Mouse (Mus musculus) cerebellum, postnatal 36 days (tissue): Measurements from ENCODE around the gene Sh2b3.
"Not testable (repeated sequence)": the region's sequence is repeated elsewhere in the genome, so short reads cannot be mapped to it uniquely, and the experiment has no call there.

ENCODE experiments used
- DNase-seq, 2 experiments: peaks; one replicate each; pipeline ENCODE4 v3.0.0; 2021 to 2022; ENCODE audit warnings: mixed read lengths in 2 of 2

Sh2b3 gene

DNA sequence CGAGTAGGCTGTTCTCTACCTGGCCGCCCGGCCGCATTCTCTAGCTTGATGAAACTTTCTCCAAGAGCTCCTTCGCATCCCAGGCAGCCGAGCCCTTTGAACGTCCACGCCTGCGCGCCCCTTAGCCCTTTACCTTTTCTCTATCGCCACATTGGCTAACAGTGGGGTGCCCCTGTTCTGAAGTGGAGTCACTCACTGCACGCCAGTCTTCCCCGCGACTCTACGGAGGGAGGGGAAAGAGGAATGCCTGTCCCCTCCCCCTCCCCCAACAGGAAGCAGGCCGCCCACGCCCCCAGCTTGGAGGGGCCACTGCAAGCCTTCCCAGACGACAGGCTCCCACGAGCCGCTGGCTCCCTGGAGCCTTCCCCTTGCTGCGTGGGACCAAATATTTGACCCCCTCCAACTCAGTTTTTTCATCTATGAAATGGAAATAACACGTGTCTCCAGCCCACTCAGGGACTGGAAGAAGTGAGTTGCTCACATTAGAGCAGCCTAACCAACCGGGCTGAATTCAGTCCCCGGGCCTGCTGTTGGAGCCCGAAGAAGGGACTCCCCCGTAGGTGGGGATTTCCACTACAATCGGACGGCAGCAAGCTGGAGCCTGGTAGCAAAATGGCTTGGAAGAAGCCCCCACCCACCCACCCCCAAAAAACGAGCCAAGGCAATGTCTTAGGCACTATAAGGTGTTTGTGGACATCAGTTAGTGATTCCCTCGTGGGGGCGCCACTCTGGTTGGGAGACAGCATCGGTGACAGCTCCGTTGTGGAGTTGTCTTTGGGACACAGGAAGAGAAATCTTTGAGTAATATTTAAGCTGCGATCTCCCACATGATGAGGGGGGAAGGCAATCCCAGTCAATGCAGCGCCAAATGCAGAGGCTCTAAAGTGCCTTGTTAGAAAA, at the start of gene Sh2b3:
Gene Sh2b3 (minus strand): TSS at position 206 of the 900 bp plus-strand sequence.
- no peak for DNase-seq

DNA sequence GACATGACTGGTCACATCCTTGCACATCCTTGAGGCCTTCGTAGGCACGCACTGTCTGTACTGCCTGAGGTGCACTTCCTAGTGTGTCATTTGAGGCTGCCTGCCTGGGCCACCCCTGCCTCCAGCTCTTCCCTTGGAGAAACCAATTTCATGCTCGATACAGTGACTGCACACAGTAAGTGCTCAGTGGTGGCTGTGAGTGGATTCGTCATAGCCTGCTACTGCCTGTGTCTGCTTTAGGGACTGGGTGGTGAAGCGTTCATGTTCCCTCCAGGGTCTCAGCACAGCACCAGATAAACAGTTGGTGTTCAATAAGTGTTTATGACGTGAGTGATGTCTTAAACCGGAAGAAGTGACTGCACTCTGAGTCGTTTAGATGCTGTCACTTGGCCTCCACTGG, 45.9 kb upstream of the Sh2b3 start:
- DNase-seq, result no peak

DNA sequence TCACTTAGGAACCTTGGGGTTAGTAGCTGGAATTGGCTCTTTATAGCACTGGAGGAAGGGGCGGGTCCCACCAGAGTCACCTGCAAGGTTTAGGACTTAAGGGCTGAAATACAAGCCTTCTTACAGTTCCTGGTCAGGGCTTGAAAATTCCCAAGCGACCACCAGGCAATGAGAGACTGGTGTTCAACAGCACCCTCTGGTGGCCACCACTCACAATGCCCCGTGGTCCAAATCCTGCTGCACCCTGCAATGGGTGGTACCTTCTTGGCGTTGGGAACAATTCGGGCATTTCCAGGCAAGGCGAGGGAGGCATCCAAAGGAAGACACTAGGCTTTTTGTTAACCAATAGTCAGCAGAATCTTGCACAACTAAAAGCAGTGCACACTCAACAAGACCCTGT, 41.8 kb upstream of the Sh2b3 start:
- peak; percentile 20 to 34 for DNase-seq

DNA sequence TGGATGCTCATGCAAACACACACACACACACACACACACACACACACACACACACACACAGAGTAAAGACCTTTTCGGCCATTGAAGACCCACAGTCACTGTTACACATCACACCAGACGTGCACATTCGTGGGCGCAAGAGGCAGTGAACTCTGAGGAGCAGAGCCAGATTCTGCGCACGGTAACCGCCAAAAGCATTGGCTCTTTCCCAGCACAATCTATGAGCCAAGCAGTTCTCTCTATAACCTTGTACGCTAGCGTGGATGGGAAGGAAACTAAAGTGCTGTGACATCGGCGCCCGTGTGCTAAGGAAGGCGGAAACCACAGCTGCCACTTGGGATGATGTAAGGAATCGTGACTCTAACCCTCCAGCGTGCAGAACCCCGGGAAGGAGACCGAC, 41.3 kb upstream of the Sh2b3 start:
- no peak for DNase-seq

DNA sequence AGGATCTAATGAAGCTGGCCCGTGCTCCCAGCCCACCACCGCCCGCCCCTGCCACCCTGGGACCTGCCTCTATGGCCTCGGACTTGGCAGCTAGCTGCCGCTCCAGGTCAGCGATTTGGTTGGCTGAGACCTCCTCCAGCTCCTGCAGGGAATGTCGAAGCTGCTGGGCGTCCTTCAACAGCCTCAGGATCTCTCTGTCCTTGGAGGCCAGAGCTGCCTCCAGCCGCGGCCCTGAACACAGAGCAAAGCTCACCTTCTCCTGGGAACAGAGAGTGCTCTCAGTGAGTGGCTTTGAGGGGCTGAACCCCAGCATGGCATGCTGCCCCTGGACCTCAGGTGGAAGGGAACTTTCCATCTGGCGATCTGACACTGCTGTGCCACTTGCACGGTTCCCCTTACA, 39.5 kb upstream of the Sh2b3 start:
- DNase-seq, result no peak

DNA sequence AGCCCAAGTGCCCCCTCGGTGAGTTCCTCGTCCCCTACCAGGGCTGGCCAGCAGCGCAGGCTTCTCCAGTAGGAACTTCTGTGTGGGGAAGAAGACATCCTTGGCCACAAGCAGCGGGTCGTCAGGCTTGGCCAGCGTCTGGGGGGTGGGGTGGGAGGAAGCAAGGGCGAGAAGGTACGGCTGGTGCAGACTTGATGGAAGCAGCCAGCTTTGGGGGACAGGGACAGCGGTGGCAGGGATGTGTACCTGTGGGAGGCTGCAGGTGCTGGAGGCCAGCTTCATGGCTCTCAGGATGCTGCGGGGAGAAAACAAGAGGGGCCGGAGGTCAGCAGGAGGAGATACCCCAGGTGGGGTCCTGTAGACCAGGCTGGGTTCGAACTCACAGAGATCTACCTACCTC, 37.6 kb upstream of the Sh2b3 start:
- no peak for DNase-seq

DNA sequence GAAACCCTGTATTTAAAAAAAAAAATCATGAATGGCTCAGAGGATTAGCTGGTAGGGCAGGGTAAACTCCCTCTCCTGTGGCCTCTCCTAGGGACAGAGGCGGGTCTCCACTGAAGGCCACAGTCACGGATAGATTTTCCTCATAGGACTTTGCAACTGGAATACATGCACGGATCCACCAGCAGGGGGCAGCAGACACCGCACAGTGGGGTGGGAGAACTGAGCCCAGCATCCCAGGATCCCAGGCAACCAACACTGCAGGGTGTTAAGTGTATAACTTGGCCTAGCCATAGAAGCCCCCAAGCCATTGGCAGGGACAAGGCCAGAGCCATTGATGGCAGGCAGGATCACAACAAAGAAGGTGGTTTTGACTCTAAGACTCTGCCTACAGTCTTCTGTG, 34.7 kb upstream of the Sh2b3 start:
- DNase-seq, result peak; percentile 82 to 83

DNA sequence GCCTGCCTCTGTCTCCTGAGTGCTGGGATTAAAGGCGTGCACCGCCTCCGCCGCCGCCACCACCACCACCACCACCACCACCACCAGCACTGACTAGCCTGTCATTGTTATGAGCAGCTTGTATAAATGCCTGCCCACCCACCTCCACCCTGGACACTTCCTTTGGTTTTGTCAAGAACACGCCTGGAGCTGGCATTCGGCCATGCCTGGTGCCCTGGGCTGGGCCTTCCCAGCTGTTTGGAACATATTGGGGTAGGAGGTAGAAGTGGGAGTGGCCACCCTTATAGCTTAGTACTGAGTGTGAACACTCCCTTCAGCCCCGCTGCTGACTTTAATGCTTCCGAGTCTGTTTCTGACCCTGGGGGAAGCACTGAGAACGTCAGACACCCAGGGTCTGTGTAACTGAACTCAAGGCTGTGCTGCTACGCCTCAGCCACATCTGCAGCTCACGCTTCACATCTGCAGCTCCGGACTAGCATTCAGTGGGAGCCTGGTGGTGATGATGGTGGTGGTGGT, 34.1 kb upstream of the Sh2b3 start:
- DNase-seq, result no peak

DNA sequence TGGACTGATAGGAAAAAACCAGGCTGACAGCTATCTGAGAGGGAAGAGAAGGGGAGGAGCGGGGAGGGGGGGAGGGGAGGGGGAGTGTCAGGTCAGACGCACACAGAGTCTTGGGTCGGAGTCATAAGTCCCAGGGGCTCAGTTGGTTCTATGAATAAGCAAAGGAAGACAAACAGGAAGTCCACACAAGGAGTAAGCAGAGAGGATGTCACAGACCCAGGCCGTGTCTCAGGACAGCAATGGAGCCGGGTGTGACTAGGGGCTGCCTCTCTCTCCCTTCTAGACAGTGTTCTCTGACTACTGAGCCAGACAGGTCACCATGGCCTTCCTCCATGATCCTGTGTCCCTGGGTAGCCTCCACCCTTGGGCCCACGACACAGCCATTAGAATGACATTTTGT, 33.4 kb upstream of the Sh2b3 start:
- DNase-seq, result no peak

DNA sequence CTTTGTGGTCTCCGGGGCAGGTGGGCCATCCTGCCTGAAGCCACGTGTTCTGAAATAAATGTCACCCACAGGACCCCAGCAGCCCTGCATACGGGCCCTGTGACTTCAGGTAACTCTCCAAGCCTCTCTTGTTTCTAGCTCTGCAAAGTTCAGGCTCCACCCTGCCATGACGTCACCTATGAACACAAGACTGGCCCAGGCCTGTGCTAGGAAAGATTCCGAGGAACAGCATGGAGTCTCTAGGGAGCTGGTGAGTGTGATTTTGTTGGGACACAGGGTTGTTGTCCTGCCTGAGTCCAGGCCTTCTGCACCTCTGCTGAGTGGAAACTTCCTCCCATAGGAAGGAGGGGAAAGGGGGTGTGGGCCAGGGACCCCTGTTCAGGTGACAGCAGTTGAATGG, 30.5 kb upstream of the Sh2b3 start:
- no peak for DNase-seq

DNA sequence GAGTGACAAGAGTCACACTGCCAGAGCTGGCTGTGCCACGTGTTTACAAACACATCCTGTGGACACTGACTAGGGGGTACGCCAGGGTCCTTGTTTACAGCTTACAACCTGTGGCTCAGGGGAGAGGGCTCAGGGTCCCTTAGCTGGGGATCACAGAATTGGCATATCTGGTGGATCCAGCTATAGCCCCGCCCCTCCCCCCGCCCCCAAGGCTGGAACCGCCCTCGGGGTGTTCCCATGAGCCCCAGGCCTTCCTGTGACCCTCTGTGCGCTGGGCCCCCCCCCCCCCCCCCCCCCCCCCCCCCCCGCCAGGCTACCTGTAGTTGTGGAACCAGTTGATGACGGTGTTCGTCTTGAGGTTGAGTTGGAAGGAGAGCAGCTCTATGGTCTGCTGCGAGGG, 26.9 kb upstream of the Sh2b3 start:
- no peak for DNase-seq

DNA sequence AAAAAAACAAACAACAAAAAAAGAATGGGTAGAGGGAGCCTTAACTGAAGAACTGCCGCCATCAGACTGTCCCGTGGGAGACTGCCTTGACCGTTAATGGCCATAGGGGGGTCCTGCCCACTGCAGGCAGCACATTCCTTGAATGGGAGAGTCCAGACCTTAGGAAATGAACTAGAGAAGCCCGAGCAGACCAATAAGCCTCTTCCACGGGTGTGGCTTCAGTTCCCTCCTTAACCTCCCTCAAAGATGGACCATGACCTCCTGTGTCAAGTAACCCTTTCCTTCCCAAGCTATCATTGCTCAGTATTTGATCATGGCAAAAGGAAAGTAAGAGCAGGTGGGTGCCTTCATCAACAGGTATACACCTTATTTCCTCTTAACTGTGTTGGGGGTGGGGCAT, 24.5 kb upstream of the Sh2b3 start:
- no peak for DNase-seq

DNA sequence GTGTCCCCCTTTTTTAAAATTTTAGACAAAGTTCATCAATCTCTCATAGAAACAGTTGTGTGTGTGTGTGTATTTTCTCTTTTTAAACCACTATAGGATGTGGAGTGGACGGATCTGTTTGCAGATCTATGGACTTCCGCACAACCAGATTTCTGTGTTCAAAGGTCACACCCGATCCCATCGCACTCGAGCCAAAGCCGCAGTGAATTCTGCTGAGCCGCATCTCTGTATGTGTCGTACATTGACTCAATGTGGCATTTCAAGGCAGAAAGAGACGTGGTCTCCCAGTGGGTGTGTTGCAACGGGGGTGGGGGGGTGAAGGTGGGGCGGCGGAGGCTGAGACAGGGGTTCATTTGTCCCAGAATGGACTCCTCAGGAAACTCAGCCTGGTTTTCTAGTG, 21.0 kb upstream of the Sh2b3 start:
- DNase-seq, result no peak

DNA sequence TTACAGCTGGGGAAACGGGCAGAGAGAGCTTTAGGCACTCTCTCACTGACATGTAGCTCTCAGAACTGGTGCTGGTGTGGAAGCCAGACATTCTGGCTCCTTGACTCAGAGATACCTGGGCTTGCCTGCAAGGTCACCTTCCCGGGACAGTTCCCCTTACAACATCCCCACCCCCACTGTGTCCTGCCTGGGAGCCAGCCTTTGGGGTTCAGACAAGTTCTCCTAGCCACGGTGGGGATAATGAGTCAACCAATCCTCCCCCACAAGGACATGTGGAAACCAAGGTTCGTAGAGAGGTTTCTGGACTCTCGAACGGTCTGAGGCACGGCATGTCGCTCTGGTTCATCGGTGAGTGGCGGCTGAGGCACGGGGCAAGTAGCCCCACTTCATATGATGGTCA, 19.3 kb upstream of the Sh2b3 start:
- DNase-seq, result no peak

DNA sequence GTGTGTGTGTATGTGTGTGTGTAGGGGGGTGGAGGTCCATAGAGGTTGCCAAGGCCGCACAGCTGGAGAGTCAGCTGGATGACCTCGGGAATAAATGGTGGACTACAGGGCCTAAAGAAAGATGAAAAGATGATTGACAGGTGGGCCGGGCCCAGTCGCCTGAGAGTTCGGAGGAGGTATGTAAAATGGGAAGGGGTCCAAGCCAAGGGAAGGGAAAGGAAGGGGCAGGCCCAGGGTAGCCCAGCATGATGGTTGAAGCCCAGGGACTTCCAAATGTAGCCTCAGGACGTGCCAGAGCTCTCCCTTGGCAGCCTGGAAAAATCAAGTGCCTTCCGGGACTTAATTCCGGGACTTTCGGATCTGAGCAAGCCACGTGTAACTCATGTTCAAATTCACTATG, 17.3 kb upstream of the Sh2b3 start:
- no peak for DNase-seq

DNA sequence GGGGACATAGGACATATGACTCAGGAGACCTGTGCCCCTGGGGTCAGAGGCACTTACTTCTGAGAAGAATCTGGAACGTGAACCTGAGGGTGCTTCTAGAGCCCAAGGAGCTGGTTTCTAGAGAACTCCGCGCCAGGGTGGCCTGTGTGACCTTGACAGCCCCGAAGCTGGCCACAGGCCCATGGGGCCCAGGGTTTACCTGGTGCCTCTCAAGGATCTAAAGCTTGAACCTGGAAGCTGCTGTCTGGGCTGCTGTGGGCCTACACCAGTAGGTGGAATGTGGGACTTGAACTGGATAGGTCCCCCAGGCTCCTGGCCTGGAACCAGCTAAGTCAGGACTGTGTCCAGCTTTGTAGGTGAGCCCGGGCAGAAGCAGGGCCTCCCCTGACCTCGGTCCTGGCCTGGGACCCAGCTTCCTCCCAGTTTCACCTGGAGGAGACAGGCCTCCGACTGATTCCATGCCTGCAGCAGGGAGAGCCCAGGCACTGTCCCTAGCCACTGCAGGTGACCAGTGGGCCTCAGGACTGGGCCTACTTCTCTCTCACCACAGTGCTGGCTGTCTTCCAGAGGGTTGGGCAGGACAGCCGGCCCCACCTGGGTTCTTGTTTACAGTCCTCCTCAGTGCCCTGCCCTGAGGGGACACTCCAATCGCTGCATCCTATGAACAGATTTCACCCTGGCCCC, 16.1 kb upstream of the Sh2b3 start:
- DNase-seq, result peak; percentile 29 to 50

DNA sequence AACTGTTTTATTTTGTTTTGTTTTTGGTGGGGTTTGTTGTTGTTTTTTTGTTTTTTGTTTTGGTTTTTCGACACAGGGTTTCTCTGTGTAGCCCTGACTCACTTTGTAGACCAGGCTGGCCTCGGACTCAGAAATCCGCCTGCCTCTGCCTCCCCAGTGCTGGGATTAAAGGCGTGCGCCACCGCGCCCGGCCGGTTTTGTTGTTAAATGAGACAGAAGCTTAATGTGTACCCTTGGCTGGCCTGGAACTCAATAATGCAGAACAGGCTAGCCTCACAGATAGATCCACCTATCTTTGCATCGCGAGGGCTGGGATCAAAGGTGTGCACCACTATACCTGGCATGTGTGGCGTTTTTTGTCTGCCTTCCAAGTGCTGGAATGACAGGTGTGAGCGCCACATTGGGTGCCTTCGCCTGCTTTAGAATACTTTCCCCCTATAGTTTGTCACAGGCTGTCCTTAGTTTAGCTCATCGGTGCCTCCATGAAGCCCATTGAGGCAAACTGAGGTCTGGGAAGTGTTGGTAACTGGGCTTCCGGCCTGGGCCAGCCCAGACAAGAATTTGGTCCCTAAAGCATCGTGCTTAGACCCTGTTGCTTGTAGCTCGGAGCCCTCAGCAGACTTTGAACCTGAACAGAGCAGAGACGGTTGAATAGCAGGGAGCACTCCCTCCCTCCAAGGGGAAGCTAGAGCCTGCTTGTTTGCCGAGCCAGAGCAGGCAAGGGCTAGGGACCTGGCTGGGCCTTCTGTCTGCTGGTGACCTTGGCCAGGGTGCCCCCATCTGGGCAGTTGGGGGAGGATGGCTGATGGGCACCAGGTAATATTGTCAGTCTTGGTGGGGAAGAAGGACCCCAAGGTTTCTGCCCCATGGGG, 12.3 kb upstream of the Sh2b3 start:
- peak in 1 of 2 experiments; percentile 32 for DNase-seq

DNA sequence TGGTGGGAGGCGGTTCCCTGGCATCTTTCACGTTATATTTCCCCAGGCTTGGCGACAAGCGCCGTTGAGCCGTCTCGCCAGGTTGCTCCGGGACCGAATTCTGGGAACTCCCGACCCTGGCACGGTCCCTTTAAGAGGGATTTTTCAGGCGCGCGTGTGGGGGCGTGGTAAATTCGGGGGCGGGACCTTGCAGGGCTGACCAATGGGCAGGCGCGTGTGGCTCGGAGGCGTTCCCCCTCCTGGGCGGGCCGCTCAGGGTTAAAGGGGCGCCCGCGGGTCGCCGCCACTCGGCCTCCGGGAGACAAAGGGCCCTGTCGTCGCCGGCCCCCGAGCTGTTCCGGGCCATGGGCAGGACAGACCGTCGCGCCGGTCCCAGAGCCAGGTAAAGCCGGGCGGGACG, 11.3 kb upstream of the Sh2b3 start, which contains the start of gene Pheta1:
Gene Pheta1 (plus strand): TSS at position 242 of the 400 bp plus-strand sequence.
- DNase-seq, result peak; percentile 91 to 93

DNA sequence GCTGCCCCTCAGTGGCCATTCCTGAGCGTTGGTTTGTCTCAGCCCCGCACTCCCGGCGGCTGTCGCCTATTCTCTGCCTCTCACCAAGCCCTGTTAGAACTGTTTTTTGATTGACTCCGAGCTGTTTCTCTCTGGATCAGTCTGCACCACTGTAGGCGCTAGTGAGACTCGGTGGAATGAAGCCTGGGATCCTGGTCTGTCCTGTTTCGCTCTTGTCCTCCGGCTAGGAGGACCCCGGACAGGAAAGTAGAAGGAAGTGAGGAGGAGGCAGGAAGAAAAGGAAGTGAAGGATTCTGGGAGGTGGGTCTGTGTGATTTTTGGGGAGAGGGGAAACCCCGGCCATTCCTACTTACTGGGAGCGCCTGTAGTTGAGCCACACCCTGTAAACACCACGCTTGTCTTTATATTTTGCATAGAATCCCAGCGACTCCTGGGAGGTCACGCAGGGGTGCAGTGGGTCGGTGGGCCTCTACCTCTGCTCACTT, 10.6 kb upstream of the Sh2b3 start:
- DNase-seq, result peak in 1 of 2 experiments; percentile 63

DNA sequence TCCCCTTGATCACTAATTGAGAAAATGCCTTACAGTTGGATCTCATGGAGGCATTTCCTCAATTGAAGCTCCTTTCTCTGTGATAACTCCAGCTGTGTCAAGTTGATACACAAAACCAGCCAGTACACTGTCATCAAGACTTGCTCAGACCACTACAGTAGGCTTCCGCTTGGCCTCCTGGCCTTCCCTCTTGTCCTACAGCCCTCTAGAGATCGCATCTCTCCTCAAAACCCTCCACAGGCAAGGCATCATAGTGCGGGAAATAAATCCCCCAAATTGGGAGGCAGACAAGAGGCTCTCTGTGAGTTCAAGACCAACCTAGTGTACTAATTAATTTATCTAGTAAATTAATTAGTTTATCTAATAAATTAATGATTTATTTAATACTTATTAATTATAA, 9.8 kb upstream of the Sh2b3 start:
- not testable (repeated sequence) for DNase-seq

DNA sequence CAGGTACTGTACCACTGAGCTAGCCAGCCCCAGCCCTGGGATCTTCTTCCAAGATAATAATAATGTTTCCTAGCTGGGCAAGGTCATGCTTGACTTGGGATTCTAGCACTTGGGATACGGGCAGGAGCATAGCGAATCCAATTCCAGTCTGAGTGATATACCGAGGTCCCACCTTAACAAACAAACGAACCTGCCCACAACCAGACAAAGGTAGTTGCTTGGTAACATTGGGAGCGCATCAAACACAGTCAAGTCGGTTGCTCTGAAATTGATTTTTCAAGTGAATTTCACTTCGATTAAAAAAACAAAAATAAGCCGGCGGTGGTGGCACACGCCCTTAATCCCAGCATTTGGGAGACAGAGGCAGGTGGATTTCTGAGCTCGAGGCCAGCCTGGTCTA, 8.9 kb upstream of the Sh2b3 start:
- DNase-seq, result no peak

DNA sequence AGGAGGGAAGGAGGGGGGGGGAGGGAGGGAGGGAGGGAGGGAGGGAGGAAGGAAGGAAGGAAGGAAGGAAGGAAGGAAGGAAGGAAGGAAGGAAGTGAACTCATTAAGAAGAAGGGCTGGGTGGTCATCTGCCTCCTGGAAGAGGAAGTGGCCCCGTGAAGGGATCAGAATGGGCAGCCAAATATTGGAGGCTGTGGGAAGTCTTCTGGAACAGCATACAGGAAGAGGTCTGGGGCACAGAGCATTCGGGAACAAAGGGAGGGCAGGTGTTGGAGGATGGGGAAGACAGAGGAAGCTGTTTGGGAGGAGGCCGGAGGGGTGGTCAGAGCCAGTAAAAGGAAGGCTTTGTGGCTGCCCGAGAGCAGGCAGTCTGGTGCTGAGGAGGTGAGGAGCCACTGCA, 7.9 kb upstream of the Sh2b3 start:
- no peak for DNase-seq
